Mouse (Mus musculus): ENCODE results near the gene Ovch2. TPM values are rescaled to one million over a fixed set of nuclear protein-coding genes. Genes with fewer than 3 reads are reported as not detected.

Gene Ovch2
- total RNA-seq, 1 experiment from 2014 or later: not detected

DNA sequence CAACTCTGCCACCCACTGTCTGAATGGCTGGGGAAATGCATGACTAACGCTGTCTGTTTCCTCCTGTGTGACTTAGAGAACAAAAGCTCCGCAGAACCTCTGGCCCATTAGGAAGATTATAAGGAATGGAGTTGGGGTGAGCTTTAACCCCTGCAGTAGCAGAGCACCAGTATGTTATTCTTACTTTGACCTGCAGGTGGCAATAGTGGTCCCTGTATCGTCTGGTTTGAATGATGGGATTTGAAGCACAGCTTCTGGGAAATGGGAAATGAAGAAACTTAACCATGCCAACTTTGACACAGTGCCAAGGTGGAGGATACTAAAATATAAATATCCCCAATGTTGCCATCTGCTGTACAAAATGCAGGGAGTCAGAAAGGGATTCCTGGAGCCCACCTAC, 51.7 kb downstream of the Ovch2 start:
- ATAC-seq (replicated peaks in 1 of 2; ENCODE audit: insufficient read depth in 1 of 2, low FRiP score in 2 of 2, low TSS enrichment in 1 of 2, low read depth in 1 of 2, poor library complexity in 2 of 2, severe bottlenecking in 2 of 2): peak; percentile 60 to 71; a peak in 2 of 4 replicates

DNA sequence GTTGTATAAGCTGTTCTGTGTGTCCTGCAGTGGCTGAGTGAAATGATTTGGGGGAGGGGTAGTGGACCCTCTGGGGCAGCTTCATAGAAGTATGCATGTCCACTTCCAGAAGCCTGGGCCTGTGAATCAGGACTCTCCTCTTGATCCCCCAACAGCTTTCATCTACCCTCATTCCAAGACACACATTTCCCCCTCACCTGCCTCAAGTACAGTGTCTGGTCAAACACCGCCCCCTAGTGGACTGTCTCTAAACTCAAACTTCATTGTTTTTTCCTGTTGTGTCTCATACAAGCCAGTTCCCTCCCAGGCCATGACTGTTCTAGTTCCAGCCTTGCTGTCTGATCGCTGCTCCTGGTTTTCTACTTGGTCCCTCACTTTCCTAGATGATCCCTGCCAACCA, 53.1 kb downstream of the Ovch2 start:
- ATAC-seq (replicated peaks in 1 of 2; ENCODE audit: insufficient read depth in 1 of 2, low FRiP score in 2 of 2, low TSS enrichment in 1 of 2, low read depth in 1 of 2, poor library complexity in 2 of 2, severe bottlenecking in 2 of 2): peak; percentile 53 to 63; a peak in 2 of 4 replicates

DNA sequence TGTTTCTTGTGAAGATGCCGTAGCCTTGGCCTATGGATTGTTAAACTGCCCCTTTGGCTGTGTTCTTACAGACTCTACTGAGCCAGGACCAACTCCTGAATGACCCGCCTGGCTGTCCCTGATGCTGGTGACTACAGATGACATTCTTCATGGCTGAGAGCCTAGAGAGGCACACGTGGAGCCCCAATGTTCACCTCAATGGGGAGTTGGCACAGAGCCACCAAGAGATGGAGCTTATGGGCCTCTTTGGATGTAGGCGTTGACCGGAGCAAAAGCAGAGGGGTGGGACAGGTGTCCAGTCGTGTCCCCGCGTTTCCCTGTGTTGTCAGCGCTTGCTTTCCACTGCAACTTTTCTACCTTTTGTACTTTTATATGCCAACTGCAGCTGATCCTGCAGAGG, 53.5 kb downstream of the Ovch2 start:
- no peak for ATAC-seq (replicated peaks in 1 of 2; ENCODE audit: insufficient read depth in 1 of 2, low FRiP score in 2 of 2, low TSS enrichment in 1 of 2, low read depth in 1 of 2, poor library complexity in 2 of 2, severe bottlenecking in 2 of 2)

DNA sequence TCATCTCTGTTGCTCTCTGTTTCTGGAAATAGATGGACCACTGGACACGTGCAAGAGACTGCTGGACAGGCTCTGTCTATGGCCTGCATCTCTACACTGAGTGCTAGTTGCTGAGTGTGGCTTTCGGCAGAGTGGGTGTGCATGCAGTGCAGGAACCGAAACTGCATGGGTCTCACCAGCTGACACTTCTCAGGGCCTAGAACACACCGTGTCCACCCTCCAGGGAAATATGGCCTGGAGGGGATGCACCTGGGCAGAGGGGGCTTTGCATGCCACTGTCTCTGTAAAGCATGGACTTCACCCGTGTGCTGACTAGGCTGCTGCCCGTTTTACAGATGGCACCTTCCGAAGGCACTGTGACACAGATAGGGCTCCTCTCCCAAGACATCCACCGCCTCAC, 55.0 kb downstream of the Ovch2 start:
- no peak for ATAC-seq (replicated peaks in 1 of 2; ENCODE audit: insufficient read depth in 1 of 2, low FRiP score in 2 of 2, low TSS enrichment in 1 of 2, low read depth in 1 of 2, poor library complexity in 2 of 2, severe bottlenecking in 2 of 2)

DNA sequence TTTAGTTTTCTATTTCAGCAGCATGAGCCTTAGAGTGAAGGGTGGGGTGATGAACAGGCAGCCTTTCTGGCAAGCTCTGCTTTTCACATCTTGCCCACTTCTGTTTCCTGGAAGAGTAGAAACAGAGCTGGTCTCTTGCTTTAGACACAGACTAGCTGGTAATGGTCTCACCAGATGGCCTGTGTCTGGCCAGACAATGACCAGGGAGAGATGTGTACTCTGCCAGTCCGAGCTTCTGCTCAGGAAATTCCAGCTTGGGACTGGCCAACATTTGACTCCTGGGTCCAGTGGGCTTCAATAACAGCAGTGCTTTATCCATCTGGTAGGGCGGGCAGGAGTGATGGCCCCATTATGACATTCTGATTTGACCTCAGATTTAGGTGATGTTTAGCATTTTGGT, 55.9 kb downstream of the Ovch2 start:
- no peak for ATAC-seq (replicated peaks in 1 of 2; ENCODE audit: insufficient read depth in 1 of 2, low FRiP score in 2 of 2, low TSS enrichment in 1 of 2, low read depth in 1 of 2, poor library complexity in 2 of 2, severe bottlenecking in 2 of 2)

DNA sequence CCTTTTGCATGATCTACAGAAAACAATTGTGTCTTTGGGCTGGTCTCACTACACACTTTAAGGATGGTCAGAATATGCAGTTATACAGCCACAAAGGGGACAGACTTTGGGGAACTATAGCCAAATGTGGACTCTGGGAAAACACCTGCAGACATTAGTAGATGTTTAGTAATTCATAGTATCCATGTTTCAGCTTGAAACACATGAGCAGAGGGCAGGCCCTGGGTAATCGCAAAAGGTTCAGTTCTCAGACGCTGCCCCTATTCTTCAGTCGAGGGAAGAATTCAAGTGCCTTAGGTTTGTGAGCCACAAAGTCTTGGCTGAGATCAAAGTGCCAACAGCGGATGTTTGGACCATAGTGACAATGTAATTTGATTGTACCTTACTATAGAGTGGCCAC, 56.6 kb downstream of the Ovch2 start:
- no peak for ATAC-seq (replicated peaks in 1 of 2; ENCODE audit: insufficient read depth in 1 of 2, low FRiP score in 2 of 2, low TSS enrichment in 1 of 2, low read depth in 1 of 2, poor library complexity in 2 of 2, severe bottlenecking in 2 of 2)

DNA sequence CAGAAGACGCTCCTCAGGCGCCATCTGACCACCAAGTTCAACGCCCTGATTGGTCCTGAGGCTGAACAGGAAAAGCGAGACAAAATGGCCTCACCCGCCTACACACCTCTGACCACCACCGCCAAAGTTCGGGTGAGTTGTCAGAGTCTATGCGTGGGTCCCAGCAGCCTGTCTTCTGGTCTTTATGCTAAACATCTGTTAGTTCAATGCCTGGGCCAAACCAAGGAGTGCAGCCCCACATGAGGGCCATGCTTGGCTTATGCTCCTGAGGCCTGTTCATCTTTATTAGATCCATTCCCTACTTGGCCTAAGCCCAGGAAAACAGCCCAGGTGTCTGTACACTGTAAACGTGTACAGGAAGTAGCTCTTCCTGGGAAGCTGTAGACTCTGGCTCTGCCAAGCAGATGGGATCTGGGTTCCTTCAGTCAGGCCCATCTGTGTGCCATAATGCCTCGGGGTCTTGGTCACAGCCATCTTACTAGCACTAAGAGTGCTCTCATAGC, 58.0 kb downstream of the Ovch2 start:
- no peak for ATAC-seq (replicated peaks in 1 of 2; ENCODE audit: insufficient read depth in 1 of 2, low FRiP score in 2 of 2, low TSS enrichment in 1 of 2, low read depth in 1 of 2, poor library complexity in 2 of 2, severe bottlenecking in 2 of 2)

DNA sequence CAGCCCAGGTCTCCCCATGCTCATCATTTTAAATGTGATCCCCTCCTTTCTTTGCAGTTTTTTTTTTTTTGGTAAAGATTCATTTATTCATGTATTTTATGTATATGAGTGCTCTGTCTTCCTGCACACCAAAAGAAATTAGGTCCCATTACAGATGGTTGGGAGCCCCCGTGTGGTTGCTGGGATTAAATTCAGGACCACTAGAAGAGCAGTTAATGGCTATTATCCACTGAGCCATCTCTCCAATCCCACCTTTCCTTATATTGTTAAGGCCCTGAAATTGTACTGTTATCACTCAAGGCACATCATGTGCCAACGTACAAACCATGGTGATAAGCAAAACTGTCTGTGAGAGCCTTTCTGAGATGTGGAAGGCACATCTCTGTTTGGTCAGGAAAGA, 62.3 kb downstream of the Ovch2 start:
- ATAC-seq (replicated peaks in 1 of 2; ENCODE audit: insufficient read depth in 1 of 2, low FRiP score in 2 of 2, low TSS enrichment in 1 of 2, low read depth in 1 of 2, poor library complexity in 2 of 2, severe bottlenecking in 2 of 2): 0 out of 4 replicates have a peak, but pooled peaks of 1 of the 2 experiments have one; percentile 27

DNA sequence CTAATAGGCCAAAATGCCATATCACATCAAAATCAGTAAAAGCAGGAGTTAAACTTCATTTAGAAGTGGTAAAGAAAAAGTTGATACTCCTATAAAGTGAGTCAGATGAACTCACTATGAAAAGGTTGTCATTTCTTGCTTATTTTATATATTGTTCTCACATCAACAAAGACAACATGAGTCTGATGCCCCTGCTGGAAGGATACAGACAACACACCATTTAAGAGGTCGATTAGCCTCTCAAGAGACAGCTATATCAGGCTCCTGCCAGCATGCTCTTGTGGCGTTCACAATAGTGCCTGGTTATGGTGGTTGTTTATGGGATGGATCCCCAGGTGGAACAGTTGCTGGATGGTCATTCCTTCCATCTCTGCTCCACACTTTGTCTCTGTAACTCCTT, 67.8 kb downstream of the Ovch2 start:
- no peak for ATAC-seq (replicated peaks in 1 of 2; ENCODE audit: insufficient read depth in 1 of 2, low FRiP score in 2 of 2, low TSS enrichment in 1 of 2, low read depth in 1 of 2, poor library complexity in 2 of 2, severe bottlenecking in 2 of 2)

Other genes starting within 250 kb of the Ovch2 start
- gene Olfml1, start 233.8 kb downstream of the Ovch2 start, total RNA-seq (2017): 0.31 TPM in 1 of 2 replicates, not detected in the other
- 13.7 and 14.3 TPM in 2 replicates for gene Ppfibp2, start 206.0 kb downstream of the Ovch2 start, total RNA-seq (2017)
- not detected in 2 replicates for gene 5330417H12Rik, start 176.0 kb downstream of the Ovch2 start, total RNA-seq (2017)
- gene Cyb5r2, start 43.2 kb downstream of the Ovch2 start, total RNA-seq (2017): not detected in 2 replicates
- not detected in 2 replicates for gene Olfr467, start 11.1 kb upstream of the Ovch2 start, total RNA-seq (2017)
- gene Olfr469, start 24.3 kb upstream of the Ovch2 start, total RNA-seq (2017): not detected in 2 replicates
- not detected in 2 replicates for gene Olfr470, start 46.3 kb upstream of the Ovch2 start, total RNA-seq (2017)
- not detected in 2 replicates for gene Olfr472, start 96.7 kb upstream of the Ovch2 start, total RNA-seq (2017)
- gene Olfr473, start 129.2 kb upstream of the Ovch2 start, total RNA-seq (2017): not detected in 2 replicates
- gene Olfr474, start 153.4 kb upstream of the Ovch2 start, total RNA-seq (2017): not detected in 2 replicates
- gene Olfr476, start 163.6 kb upstream of the Ovch2 start, total RNA-seq (2017): not detected in 2 replicates
- not detected in 2 replicates for gene Olfr477, start 185.5 kb upstream of the Ovch2 start, total RNA-seq (2017)
- not detected in 2 replicates for gene Olfr478, start 232.8 kb upstream of the Ovch2 start, total RNA-seq (2017)
- gene Olfr479, start 249.5 kb upstream of the Ovch2 start, total RNA-seq (2017): not detected in 2 replicates